Mouse (Mus musculus): ENCODE measurements around the gene Ppp1r14a.

Ppp1r14a gene

DNA sequence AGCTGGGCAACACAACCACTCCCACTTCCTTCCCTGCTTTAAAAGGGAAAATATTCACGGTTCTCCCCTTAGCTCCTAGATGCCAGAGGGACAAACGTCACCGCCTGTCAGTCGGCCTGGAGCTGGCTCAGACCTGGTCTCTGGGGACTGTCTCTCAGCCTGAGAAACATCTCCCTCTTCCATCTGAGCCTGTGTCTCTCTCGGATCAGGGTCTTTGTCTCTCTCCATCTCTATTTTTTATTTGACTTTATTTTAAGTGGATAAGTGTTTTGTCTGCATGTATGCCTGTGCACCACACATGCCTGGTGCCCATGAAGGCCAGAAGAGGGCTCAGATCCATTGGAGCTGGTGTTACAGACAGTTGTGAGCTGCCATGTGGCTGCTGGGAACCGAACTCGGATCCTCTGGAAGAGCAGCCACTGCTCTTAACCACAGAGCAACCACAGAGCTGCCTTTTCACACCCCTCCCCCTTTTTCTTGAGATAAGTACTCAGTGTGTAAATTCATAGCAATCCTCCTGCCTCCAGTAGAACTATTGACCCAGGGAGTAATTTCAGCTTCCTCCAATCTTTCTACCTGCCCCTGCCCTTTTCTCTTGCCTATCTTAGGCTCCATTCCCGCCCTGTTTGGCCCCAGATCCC lies 3.5 kb downstream of the Ppp1r14a start:
- peaks cover 76% of the 10 kb centered on the region for H3K4me1 ChIP-seq (replicated peaks; ENCODE audit: low read depth, low read length)
- peaks cover 15% of the 10 kb centered on the region for H3K36me3 ChIP-seq (ENCODE audit: insufficient read depth, low read length)
- peaks cover 4% of the 10 kb centered on the region for H3K9me3 ChIP-seq (ENCODE audit: low read length)
- peak overlapping the region; percentile 70 for H3K4me3 ChIP-seq (replicated peaks; ENCODE audit: low read length)
- TF ChIP-seq POU5F1 (IDR thresholded peaks at IDR 0.05; ENCODE audit: borderline replicate concordance, low read length) (no peak), NANOG (IDR thresholded peaks at IDR 0.05; ENCODE audit: borderline replicate concordance, low read length) (no peak), CTCF (conservative IDR thresholded peaks at IDR 0.05; ENCODE audit: low read length) (no peak)
- no peaks in the 10 kb centered on the region; the same call in 1 of the 2 replicates for H3K27me3 ChIP-seq (ENCODE audit: insufficient read depth, low read length)

DNA sequence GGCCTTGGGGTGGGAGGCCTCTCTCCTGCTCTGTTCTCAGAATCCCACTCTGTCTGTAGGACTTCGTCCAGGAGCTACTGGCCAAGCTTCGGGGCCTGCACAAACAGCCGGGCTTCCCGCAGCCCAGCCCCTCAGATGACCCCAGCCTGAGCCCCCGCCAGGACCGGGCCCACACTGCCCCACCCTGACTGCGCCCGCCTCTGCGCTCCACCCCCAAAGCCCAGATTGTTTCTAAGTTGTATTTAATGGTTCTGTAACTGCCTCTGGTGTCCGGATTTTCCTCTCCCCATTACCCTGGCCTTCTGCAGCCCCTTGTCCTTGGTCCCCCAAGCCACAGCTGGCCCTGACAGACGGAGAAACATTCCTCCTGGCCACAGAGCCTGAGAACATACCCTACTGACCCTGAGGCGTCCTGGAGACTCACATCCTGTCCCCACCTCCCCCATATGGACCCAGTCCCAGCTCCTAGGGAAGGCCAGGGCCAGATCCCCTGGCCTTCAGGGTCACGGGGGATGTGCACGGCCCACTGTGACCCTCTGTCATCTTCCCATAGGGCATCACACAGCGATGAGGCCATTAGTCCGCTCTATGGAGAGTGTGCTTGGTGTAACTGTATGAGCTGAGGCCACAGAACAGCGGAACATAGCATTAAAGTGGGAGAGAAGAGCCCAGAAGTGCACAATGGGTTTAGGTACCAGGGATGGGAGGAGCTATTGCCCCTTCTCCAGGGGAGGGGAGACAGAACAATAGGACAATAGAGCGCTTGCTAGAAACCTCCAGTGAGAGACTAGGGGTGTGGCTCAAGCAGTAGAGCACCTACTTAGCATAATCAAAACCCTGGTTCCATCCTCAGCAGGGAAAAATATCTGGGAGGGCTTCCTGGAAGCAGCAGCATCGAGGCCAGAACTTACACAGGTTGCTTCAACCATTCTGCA lies 4.3 kb downstream of the Ppp1r14a start:
- peak overlapping the region; percentile 70 for H3K4me3 ChIP-seq (replicated peaks; ENCODE audit: low read length)

DNA sequence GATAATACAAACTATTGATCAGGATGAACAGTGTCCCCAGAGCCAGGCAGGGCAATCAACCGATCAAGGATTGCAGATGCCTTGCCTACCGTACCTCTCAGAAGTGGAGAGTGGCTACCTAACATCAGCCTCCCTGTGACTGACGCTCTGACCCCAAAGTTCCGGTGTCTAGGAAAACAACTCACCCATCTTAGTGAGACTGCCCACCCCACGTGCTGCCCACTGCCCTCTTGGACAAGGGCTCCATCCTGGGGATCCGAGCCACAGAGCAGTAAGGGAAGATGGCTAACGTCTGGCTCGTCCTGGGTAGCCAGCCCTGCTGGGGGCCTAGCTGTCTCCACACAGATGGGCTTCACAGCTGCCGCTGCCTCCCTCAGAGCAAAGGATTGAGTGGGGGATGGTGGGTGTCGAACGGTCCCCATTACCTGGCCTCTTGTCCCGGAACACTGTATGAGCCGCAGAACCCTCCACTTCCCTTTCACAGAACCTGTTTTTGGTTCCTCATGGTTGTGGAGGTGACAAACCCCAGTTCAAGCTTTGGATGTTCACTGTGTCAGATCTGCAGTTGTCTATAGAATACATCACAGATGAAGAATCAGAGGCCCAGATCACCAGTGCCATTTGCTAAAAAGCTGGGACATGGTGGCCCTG lies 5.1 kb downstream of the Ppp1r14a start:
- no peaks in the 10 kb centered on the region for H3K9me3 ChIP-seq (ENCODE audit: low read length)
- peaks cover 72% of the 10 kb centered on the region for H3K4me1 ChIP-seq (replicated peaks; ENCODE audit: low read depth, low read length)
- H3K27me3 ChIP-seq (ENCODE audit: insufficient read depth, low read length) = peaks cover 4% of the 10 kb centered on the region; the same call in 1 of the 2 replicates
- H3K36me3 ChIP-seq (ENCODE audit: insufficient read depth, low read length) = peaks cover 15% of the 10 kb centered on the region
- H3K4me3 ChIP-seq (replicated peaks; ENCODE audit: low read length) = peak overlapping the region; percentile 58
- no peak for TF ChIP-seq POU5F1 (IDR thresholded peaks at IDR 0.05; ENCODE audit: borderline replicate concordance, low read length)
- no peak for TF ChIP-seq CTCF (conservative IDR thresholded peaks at IDR 0.05; ENCODE audit: low read length)
- no peak for TF ChIP-seq NANOG (IDR thresholded peaks at IDR 0.05; ENCODE audit: borderline replicate concordance, low read length)

More for the DNA sequence above, 4.3 kb downstream of the Ppp1r14a start:
- Histone ChIP-seq H3K27me3 (ENCODE audit: insufficient read depth, low read length) (no peaks in the 10 kb centered on the region; the same call in 1 of the 2 replicates), H3K4me1 (replicated peaks; ENCODE audit: low read depth, low read length) (peaks cover 76% of the 10 kb centered on the region), H3K9me3 (ENCODE audit: low read length) (no peaks in the 10 kb centered on the region), H3K36me3 (ENCODE audit: insufficient read depth, low read length) (peaks cover 15% of the 10 kb centered on the region)
- TF ChIP-seq CTCF (conservative IDR thresholded peaks at IDR 0.05; ENCODE audit: low read length) (no peak), NANOG (IDR thresholded peaks at IDR 0.05; ENCODE audit: borderline replicate concordance, low read length) (no peak), POU5F1 (IDR thresholded peaks at IDR 0.05; ENCODE audit: borderline replicate concordance, low read length) (no peak)

DNA sequence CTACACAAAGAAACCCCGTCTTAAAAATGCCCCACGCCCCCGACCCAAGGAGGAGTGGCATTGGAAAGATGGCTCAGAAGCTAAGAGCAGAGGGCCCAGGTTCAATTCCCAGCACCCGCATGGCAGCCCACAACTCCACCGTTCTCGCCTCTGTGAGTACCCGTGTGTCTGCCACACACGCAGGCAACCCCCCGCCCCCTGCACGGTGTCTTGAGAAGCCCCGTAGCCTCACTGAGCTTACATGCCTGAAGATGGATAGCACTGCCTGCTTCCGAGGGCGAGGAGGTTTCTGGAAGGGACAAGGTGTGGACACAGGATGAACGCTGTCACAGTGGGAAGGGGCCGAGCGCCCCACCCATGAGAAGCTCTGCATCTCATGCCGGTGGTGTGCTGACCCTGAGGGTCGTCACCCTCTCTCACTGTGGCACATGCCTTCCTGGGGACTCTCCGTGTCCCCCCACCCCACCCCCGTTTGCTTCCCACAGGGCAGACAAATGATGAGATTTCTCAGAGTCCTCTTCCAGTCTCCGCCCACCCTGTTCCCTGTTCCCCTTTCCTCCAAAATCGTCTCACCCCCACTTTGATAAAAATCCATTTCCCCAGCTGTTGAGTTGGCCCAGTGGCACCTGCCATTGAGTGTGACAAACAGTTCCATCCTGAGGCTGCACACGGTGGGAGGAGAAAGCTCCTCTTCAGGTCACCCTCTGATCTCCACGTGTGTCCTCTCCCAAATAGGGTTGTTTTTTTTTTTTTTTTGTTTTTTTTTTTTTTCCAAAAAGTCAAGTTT lies 6.9 kb downstream of the Ppp1r14a start:
- TF ChIP-seq NANOG (IDR thresholded peaks at IDR 0.05; ENCODE audit: borderline replicate concordance, low read length) = no peak
- TF ChIP-seq CTCF (conservative IDR thresholded peaks at IDR 0.05; ENCODE audit: low read length) = no peak
- no peak for TF ChIP-seq POU5F1 (IDR thresholded peaks at IDR 0.05; ENCODE audit: borderline replicate concordance, low read length)

DNA sequence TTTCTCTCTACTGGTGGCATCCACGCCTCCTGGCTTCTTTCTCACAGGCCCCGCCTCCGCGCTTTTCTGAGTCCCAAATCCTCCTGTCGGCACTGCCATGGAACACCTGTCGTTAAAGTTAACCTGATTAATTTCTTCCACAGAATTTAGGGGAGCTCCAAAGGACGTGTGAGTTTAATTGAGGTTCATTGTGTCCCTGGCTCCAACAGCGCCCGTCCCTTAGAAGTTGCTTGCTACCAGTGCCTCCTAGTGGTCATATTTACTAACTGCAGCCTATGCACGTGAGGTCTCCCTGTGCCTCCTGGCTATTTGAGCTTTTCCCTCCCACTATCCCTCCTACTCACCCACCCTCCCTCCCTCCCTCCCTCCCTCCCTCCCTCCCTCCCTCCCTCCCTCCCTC lies 7.9 kb downstream of the Ppp1r14a start:
- peaks cover 4% of the 10 kb centered on the region; the same call in 1 of the 2 replicates for H3K27me3 ChIP-seq (ENCODE audit: insufficient read depth, low read length)
- 0 out of 2 replicates have a peak, but pooled peaks cover 6% of the 10 kb centered on the region for H3K36me3 ChIP-seq (ENCODE audit: insufficient read depth, low read length)
- peaks cover 54% of the 10 kb centered on the region for H3K4me1 ChIP-seq (replicated peaks; ENCODE audit: low read depth, low read length)
- TF ChIP-seq POU5F1 (IDR thresholded peaks at IDR 0.05; ENCODE audit: borderline replicate concordance, low read length) = no peak
- peak; percentile 78 for TF ChIP-seq CTCF (conservative IDR thresholded peaks at IDR 0.05; ENCODE audit: low read length)
- no peak for TF ChIP-seq NANOG (IDR thresholded peaks at IDR 0.05; ENCODE audit: borderline replicate concordance, low read length)
- H3K9me3 ChIP-seq (ENCODE audit: low read length) = no peaks in the 10 kb centered on the region
- H3K4me3 ChIP-seq (replicated peaks; ENCODE audit: low read length) = no peak overlapping the region

More for the DNA sequence above, 6.9 kb downstream of the Ppp1r14a start:
- peaks cover 15% of the 10 kb centered on the region for H3K36me3 ChIP-seq (ENCODE audit: insufficient read depth, low read length)
- H3K4me1 ChIP-seq (replicated peaks; ENCODE audit: low read depth, low read length) = peaks cover 62% of the 10 kb centered on the region
- peaks cover 4% of the 10 kb centered on the region; the same call in 1 of the 2 replicates for H3K27me3 ChIP-seq (ENCODE audit: insufficient read depth, low read length)
- peak overlapping the region; percentile 29; the same call in 1 of the 2 replicates for H3K4me3 ChIP-seq (replicated peaks; ENCODE audit: low read length)
- H3K9me3 ChIP-seq (ENCODE audit: low read length) = no peaks in the 10 kb centered on the region

- Histone ChIP-seq H3K36me3 (ENCODE audit: insufficient read depth, low read length) (no peaks in the 10 kb centered on the region), H3K4me3 (replicated peaks; ENCODE audit: low read length) (no peak overlapping the region), H3K27me3 (ENCODE audit: insufficient read depth, low read length) (peaks cover 11% of the 10 kb centered on the region), H3K4me1 (replicated peaks; ENCODE audit: low read depth, low read length) (peaks cover 46% of the 10 kb centered on the region), H3K9me3 (ENCODE audit: low read length) (no peaks in the 10 kb centered on the region)
- TF ChIP-seq CTCF (conservative IDR thresholded peaks at IDR 0.05; ENCODE audit: low read length) (peak; percentile 42), NANOG (IDR thresholded peaks at IDR 0.05; ENCODE audit: borderline replicate concordance, low read length) (no peak)
Measured at GRCm38 (mm10) chr7:29301127-29301566, 12.0 kb downstream of the Ppp1r14a start.

DNA sequence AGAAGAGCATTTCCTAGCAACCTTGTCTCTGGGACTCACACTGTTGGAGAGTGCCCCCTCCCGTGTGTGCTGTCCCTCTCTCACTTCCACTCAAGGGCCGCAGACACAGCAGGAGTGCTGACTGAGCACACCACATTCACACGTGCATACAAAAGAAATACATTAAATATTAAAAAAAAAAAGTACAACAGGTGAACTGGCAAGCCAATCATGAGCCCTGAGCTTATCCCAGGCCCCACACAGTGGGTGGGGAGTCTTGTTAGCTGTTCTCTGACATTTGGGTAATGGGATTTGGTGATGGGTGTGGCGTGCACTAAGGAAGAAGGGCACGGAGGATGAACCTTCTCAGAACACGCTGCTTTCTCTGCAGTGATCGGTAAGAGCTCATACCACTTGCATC lies 13.5 kb downstream of the Ppp1r14a start:
- Histone ChIP-seq H3K4me3 (replicated peaks; ENCODE audit: low read length) (no peak overlapping the region), H3K27me3 (ENCODE audit: insufficient read depth, low read length) (peaks cover 11% of the 10 kb centered on the region), H3K36me3 (ENCODE audit: insufficient read depth, low read length) (no peaks in the 10 kb centered on the region), H3K4me1 (replicated peaks; ENCODE audit: low read depth, low read length) (peaks cover 52% of the 10 kb centered on the region), H3K9me3 (ENCODE audit: low read length) (no peaks in the 10 kb centered on the region)
- TF ChIP-seq CTCF (conservative IDR thresholded peaks at IDR 0.05; ENCODE audit: low read length) (no peak), POU5F1 (IDR thresholded peaks at IDR 0.05; ENCODE audit: borderline replicate concordance, low read length) (no peak), NANOG (IDR thresholded peaks at IDR 0.05; ENCODE audit: borderline replicate concordance, low read length) (no peak)

Data from E14TG2a.4 (cell line).